Mouse (Mus musculus) limb, embryonic 14.5 days (tissue): Measurements from ENCODE around the gene Nol9. TPM values are rescaled to one million over a fixed set of nuclear protein-coding genes. Genes with fewer than 3 reads are reported as not detected.

Experiments
- ATAC-seq: fragments of 200-750 bp; cut with Nextera tagmentation; 2 replicates; pipeline ENCODE4 v1.8.0; 2017; ENCODE audit warnings: low read depth, moderate number of reproducible peaks, moderate TSS enrichment; ENCODE audit not compliant: low FRiP score
- DNase-seq: peaks from one replicate; pipeline ENCODE4 v3.0.0-alpha.2; 2015; ENCODE audit warnings: low spot score
- H3K27ac ChIP-seq: fragments of 300-500 bp; sonication (generic); replicated peaks from 2 replicates; pipeline ENCODE4 v1.5.1; 2014; ENCODE audit warnings: low read depth, mild to moderate bottlenecking, low read length, moderate library complexity, mixed read lengths
- H3K27me3 ChIP-seq: fragments of 300-500 bp; sonication (generic); 2 replicates; pipeline ENCODE4 v1.6.1; 2014; ENCODE audit warnings: low read length, mixed read lengths; ENCODE audit not compliant: control insufficient read depth, insufficient read depth
- H3K36me3 ChIP-seq: fragments of 300-500 bp; sonication (generic); 2 replicates; pipeline ENCODE4 v1.6.1; 2014; ENCODE audit warnings: mild to moderate bottlenecking, low read length, moderate library complexity, mixed read lengths; ENCODE audit not compliant: control insufficient read depth, insufficient read depth
- H3K4me1 ChIP-seq: fragments of 300-500 bp; sonication (generic); 2 replicates; pipeline ENCODE4 v1.6.1; 2014; ENCODE audit warnings: antibody characterized with exemption, low read length, mixed read lengths; ENCODE audit not compliant: control insufficient read depth, insufficient read depth
- H3K4me2 ChIP-seq: fragments of 300-500 bp; sonication (generic); replicated peaks from 2 replicates; pipeline ENCODE4 v1.6.1; 2014; ENCODE audit warnings: low read depth, mild to moderate bottlenecking, low read length, moderate library complexity; ENCODE audit not compliant: severe bottlenecking
- H3K4me3 ChIP-seq: fragments of 300-500 bp; sonication (generic); replicated peaks from 2 replicates; pipeline ENCODE4 v1.5.1; 2014; ENCODE audit warnings: low read length
- H3K9ac ChIP-seq: fragments of 300-500 bp; sonication (generic); 2 replicates; pipeline ENCODE4 v1.6.1; 2014; ENCODE audit warnings: mild to moderate bottlenecking, low read depth, low read length, moderate library complexity; ENCODE audit not compliant: severe bottlenecking
- H3K9me3 ChIP-seq: fragments of 300-500 bp; sonication (generic); 2 replicates; pipeline ENCODE4 v1.6.1; 2016; ENCODE audit warnings: low read length; ENCODE audit not compliant: control insufficient read depth
- POLR2A ChIP-seq: fragments of 200-500 bp; IDR thresholded peaks from 2 replicates; pipeline ENCODE4 v1.8.0; 2012; ENCODE audit warnings: inconsistent platforms, mild to moderate bottlenecking, moderate library complexity, borderline replicate concordance; ENCODE audit not compliant: insufficient read depth, insufficient read length; ENCODE audit errors: extremely low read depth
- WGBS: fragments of 180-500 bp; shearing (Covaris S2); extraction: QIAGEN DNeasy Blood & Tissue Kit; methylation state at CpG from one replicate; pipeline ENCODE4 v1.1.7; 2014; 5-methylcytosine and 5-hydroxymethylcytosine counted together
- polyA plus RNA-seq, 2 experiments: library from polyadenylated mRNA; depleted of rRNA in 1 of 2; stranded (reverse) in 1 of 2; unstranded in 1 of 2; fragments of >200 nt; fragmentation: Nextera tagmentation in 1 of 2; extraction: Ambion mirVana in 1 of 2; gene quantifications; 2 replicates each; pipeline versions ENCODE4 v1.2.1 to v1.2.3; 2012 to 2014

Nol9 gene
- polyA plus RNA-seq, 2 experiments = 25.9 to 28.5 TPM

GRCm38 (mm10) chr4:152092751-152093293, 53.7 kb downstream of the Nol9 start:
- DNase-seq (no peak), ATAC-seq (no peak)
- H3K4me1 ChIP-seq = peaks cover 9% of the 10 kb centered on the region
- H3K27me3 ChIP-seq = no peaks in the 10 kb centered on the region
- H3K4me3 ChIP-seq = no peak overlapping the region
- TF ChIP-seq POLR2A = no peak
- H3K4me2 ChIP-seq = no peak overlapping the region
- peaks cover 10% of the 10 kb centered on the region; the same call in 1 of the 2 replicates for H3K36me3 ChIP-seq
- no peak overlapping the region for H3K27ac ChIP-seq
- H3K9ac ChIP-seq = no peak overlapping the region
- no peaks in the 10 kb centered on the region for H3K9me3 ChIP-seq
- WGBS = 60% methylated on average over 8 of the region's 8 CpGs

GRCm38 (mm10) chr4:152094233-152094632, 55.1 kb downstream of the Nol9 start:
- H3K27ac ChIP-seq = no peak overlapping the region
- no peak overlapping the region for H3K4me3 ChIP-seq
- 93% methylated on average over 12 of the region's 12 CpGs for WGBS
- H3K9me3 ChIP-seq = no peaks in the 10 kb centered on the region
- no peak for TF ChIP-seq POLR2A
- no peak overlapping the region for H3K4me2 ChIP-seq
- DNase-seq (no peak), ATAC-seq (no peak)
- no peak overlapping the region for H3K9ac ChIP-seq
- peaks cover 10% of the 10 kb centered on the region; the same call in 1 of the 2 replicates for H3K36me3 ChIP-seq
- no peaks in the 10 kb centered on the region for H3K27me3 ChIP-seq
- H3K4me1 ChIP-seq = peaks cover 8% of the 10 kb centered on the region; the same call in 1 of the 2 replicates

GRCm38 (mm10) chr4:152095937-152096910, 57.1 kb downstream of the Nol9 start:
- Histone ChIP-seq H3K9ac (peak overlapping the region; percentile 16; the same call in 1 of the 2 replicates), H3K27me3 (no peaks in the 10 kb centered on the region), H3K27ac (no peak overlapping the region), H3K9me3 (no peaks in the 10 kb centered on the region), H3K4me3 (0 out of 2 replicates have a peak overlapping the region, but pooled peaks have one; percentile 7), H3K36me3 (peaks cover 4% of the 10 kb centered on the region; the same call in 1 of the 2 replicates), H3K4me1 (peaks cover 8% of the 10 kb centered on the region; the same call in 1 of the 2 replicates), H3K4me2 (no peak overlapping the region)
- 51% methylated on average over 24 of the region's 27 CpGs for WGBS
- no peak for ATAC-seq
- DNase-seq = no peak
- TF ChIP-seq POLR2A = no peak

GRCm38 (mm10) chr4:152096927-152097326, 57.8 kb downstream of the Nol9 start:
- 54% methylated on average over 6 of the region's 6 CpGs for WGBS
- Histone ChIP-seq H3K4me3 (peak overlapping the region; percentile 7; the same call in 1 of the 2 replicates), H3K4me1 (peaks cover 8% of the 10 kb centered on the region; the same call in 1 of the 2 replicates), H3K27me3 (no peaks in the 10 kb centered on the region), H3K9ac (peak overlapping the region; percentile 16; the same call in 1 of the 2 replicates), H3K9me3 (no peaks in the 10 kb centered on the region), H3K36me3 (peaks cover 6% of the 10 kb centered on the region), H3K4me2 (no peak overlapping the region), H3K27ac (no peak overlapping the region)
- DNase-seq = no peak
- no peak for TF ChIP-seq POLR2A
- no peak for ATAC-seq
